Mouse (Mus musculus) neutrophil, adult 5-6 weeks (primary cell): ENCODE measurements around the gene Ppp1r1c. TPM values are rescaled to one million over a fixed set of nuclear protein-coding genes. Genes with fewer than 3 reads are reported as not detected.

Experiments
- ATAC-seq: fragments of 151-379, 151-347 bp; 2 replicates; pipeline ENCODE4 v1.8.0; 2017; ENCODE audit warnings: mild to moderate bottlenecking, moderate TSS enrichment; ENCODE audit not compliant: insufficient number of reproducible peaks, poor library complexity, low FRiP score, severe bottlenecking; ENCODE audit errors: extremely low read depth
- total RNA-seq: library from RNA; stranded (forward); fragments of 200-1000 nt; gene quantifications from 2 replicates; pipeline ENCODE4 v1.2.3, GENCODE M21; 2017

Ppp1r1c gene
- total RNA-seq, 1 experiment from 2014 or later = 0.58 TPM

GRCm38 (mm10) chr2:79722415-79722814 lies 14.8 kb downstream of the Ppp1r1c start:
- ATAC-seq = no peak

- ATAC-seq = no peak
Observed at GRCm38 (mm10) chr2:79738958-79739357, 31.4 kb downstream of the Ppp1r1c start.

- ATAC-seq = peak; percentile 99
Observed at GRCm38 (mm10) chr2:79741966-79742365, 34.4 kb downstream of the Ppp1r1c start.

- no peak for ATAC-seq
Observed at GRCm38 (mm10) chr2:79744164-79744563, 36.6 kb downstream of the Ppp1r1c start.

GRCm38 (mm10) chr2:79751685-79752084 lies 44.1 kb downstream of the Ppp1r1c start:
- ATAC-seq = no peak

GRCm38 (mm10) chr2:79760018-79760417 lies 52.4 kb downstream of the Ppp1r1c start:
- ATAC-seq = no peak

- ATAC-seq = no peak
Observed at GRCm38 (mm10) chr2:79762723-79763388, 55.3 kb downstream of the Ppp1r1c start.

- no peak for ATAC-seq
Observed at GRCm38 (mm10) chr2:79765032-79765431, 57.5 kb downstream of the Ppp1r1c start.

GRCm38 (mm10) chr2:79765723-79766122 lies 58.1 kb downstream of the Ppp1r1c start:
- ATAC-seq = peak; percentile 33; the same call in 1 of the 2 replicates

- no peak for ATAC-seq
Observed at GRCm38 (mm10) chr2:79768625-79769024, 61.0 kb downstream of the Ppp1r1c start.

- no peak for ATAC-seq
Observed at GRCm38 (mm10) chr2:79770307-79770706, 62.7 kb downstream of the Ppp1r1c start.

- ATAC-seq = peak; percentile 82; the same call in 1 of the 2 replicates
Observed at GRCm38 (mm10) chr2:79774372-79774771, 66.8 kb downstream of the Ppp1r1c start.

- ATAC-seq = no peak
Observed at GRCm38 (mm10) chr2:79777801-79778200, 70.2 kb downstream of the Ppp1r1c start.

- no peak for ATAC-seq
Observed at GRCm38 (mm10) chr2:79780772-79781171, 73.2 kb downstream of the Ppp1r1c start.

GRCm38 (mm10) chr2:79785541-79786134 lies 78.1 kb downstream of the Ppp1r1c start:
- ATAC-seq = no peak

- no peak for ATAC-seq
Observed at GRCm38 (mm10) chr2:79786467-79786866, 78.9 kb downstream of the Ppp1r1c start.

- ATAC-seq = no peak
Observed at GRCm38 (mm10) chr2:79793186-79793585, 85.6 kb downstream of the Ppp1r1c start.

GRCm38 (mm10) chr2:79797444-79797843 lies 89.9 kb downstream of the Ppp1r1c start:
- ATAC-seq = no peak

GRCm38 (mm10) chr2:79798627-79799026 lies 91.0 kb downstream of the Ppp1r1c start:
- no peak for ATAC-seq

- no peak for ATAC-seq
Observed at GRCm38 (mm10) chr2:79815708-79816484, 108.3 kb downstream of the Ppp1r1c start.
